Mouse (Mus musculus): Measurements from ENCODE around the gene Pitpna.

GRCm38 (mm10) chr11:75620136-75620780 is 32.4 kb downstream of the Pitpna start:
- TF ChIP-seq POLR2A (IDR thresholded peaks at IDR 0.05; ENCODE audit: extremely low read depth, insufficient read depth, low read length) = no peak
- TF ChIP-seq CTCF (IDR thresholded peaks at IDR 0.05; ENCODE audit: extremely low read depth, insufficient read depth, low read length) = no peak

Measured in cortical plate, adult 2 months (tissue).